Mouse (Mus musculus) skeletal muscle tissue, adult 2 months (tissue): ENCODE data around the gene Anapc13.

ENCODE experiments used
- DNase-seq: peaks from one replicate; pipeline ENCODE4 v3.0.0-alpha.2; 2012; ENCODE audit warnings: low read depth, low spot score

Anapc13 gene

DNA sequence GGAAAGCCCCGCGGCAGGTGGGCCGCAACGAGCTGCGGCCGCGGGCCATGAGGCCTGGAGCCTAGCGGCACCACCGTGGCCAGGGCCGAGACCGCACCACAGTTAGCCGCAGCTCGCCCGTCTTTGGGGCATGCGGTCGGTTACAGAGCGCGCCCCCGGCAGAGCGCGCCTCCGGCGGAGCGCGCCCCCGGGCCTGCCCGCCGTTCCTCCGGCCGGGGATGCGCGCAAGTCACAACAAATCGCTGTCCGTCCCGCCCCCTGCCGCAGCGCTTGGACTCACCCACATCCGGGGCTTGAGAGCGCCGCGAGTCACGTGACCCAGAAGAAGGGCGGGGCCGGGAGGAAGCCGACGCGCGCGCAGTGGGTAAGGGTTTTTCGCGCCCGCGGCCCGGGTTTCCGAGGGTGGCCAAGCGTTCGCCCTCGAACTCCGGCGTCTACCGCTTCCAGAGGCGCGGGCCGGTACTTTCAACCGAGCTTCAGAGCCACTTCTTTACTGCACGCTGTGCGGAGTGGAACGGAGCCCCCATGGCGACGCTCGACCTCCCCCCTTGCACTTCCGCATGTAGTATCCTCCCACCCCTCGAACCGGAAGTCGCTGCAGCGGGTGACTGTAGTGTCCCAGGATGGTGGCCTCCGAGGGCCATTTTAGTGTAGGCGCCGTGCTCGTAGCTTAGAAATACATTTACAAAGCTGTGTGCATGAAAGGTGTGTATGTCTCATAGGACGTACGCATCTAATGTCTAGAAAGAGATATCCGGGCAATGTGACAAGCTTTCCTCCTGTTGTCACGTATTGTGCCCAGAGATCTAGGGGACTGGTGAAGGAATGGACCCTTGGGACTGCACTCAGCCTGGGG lies at the start of gene Anapc13, which contains the start of gene Cep63:
Gene Anapc13, plus strand, starts transcription at position 314 of the 856 bp plus-strand sequence.
Gene Cep63, minus strand, starts transcription at position 552 of the 856 bp plus-strand sequence.
- DNase-seq = peak; percentile 94

- no peak for DNase-seq
These were observed 48.6 kb upstream of the Anapc13 start for GRCm38 (mm10) chr9:102577480-102577879.

- no peak for DNase-seq
These were observed 44.1 kb upstream of the Anapc13 start for GRCm38 (mm10) chr9:102581921-102582469.

GRCm38 (mm10) chr9:102587347-102587746 lies 38.7 kb upstream of the Anapc13 start:
- no peak for DNase-seq

DNA sequence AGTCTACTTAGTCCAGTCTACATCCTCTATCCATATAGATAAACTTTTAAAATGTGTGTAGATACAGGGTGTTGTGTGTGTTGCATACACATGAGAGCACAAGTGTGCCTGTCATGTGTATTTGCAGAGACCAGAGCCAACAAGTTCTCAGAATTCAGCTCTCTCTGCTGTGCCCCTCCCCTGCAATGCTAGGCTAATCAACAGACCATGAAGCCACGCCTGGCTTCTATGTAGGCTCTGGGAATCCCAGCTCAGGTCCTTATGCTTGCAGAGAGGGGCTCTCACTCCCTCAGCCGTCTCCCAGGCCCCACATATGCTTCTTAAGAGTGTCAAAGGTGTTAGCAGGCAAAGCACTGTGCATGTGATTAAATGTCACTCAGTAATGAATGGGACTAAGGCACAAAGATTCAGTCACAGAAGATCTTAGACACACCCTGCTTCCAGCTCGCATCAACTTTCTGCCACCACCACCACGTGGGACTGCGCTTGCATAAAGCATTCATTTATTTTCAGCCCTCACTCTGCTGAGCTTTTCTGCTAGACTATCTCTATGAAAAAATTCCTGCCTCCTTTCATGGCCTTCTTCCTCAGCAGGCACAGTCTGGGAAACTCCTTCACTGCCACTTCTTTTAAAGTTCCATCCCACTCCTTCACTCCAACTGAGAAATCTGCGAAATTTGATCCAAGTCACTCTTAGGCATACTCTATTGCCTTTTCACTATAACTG lies 31.3 kb upstream of the Anapc13 start:
- DNase-seq = no peak

- no peak for DNase-seq
These were observed 30.2 kb upstream of the Anapc13 start for GRCm38 (mm10) chr9:102595662-102596436.

GRCm38 (mm10) chr9:102601187-102601586 lies 24.9 kb upstream of the Anapc13 start:
- DNase-seq = no peak

DNA sequence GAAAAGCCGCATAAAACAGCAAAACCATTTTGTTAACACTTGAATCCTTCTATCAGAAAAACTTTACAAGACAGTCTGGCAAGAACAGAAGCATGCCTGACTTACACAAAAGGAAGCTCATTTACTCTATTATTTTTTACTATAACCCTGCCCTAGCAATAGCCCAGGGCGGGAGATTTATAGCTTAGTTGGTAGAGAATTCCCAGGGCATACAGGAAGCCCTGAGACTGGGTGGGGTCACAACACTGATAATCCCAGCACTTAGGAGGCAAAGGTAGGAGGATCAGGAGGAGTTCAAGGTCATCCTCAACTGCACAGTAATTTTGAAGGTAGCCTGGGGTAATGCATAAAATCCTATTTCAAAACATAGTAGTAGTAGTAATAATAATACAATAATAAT lies 24.4 kb upstream of the Anapc13 start:
- no peak for DNase-seq

DNA sequence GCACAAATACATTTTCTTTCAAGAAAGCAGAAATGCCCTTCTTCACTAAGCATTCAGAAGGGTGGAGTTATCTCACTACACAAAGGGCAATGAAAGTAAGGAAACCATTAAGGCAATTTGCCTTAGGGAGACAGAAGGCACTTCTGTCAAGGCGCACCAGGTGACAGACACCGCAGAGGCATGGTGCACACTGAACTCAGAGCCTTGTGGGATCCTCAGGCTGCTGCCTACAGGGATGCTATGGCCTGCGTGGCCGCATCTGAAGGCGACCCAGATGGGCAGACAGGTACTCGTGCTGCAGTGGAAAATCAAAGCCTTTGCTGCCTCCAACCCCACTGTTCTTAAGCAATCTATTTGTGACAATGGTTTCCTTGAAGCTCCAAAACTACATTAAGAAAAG lies 20.9 kb upstream of the Anapc13 start:
- DNase-seq = no peak

GRCm38 (mm10) chr9:102607471-102607870 lies 18.6 kb upstream of the Anapc13 start:
- no peak for DNase-seq

- DNase-seq = no peak
These were observed 16.9 kb upstream of the Anapc13 start for GRCm38 (mm10) chr9:102609221-102609620.

DNA sequence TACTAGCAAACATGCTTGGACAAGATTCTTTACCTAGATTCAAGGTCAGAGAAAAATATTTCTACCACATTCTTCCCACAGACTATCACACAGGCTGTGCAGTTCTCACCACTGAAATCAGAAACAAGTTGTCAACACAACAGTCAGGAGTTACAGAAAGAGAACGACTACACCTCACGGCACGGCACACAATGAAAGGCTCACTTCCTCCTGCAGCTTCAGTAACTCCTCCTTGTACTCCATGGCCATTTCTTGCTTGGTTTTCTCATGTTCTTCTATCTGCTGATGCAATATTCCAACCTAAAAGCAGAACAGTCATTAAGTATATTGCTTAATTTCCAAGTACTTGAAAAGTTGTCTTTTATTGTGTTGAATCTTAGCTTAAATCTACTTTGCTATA lies 11.0 kb upstream of the Anapc13 start:
- no peak for DNase-seq

DNA sequence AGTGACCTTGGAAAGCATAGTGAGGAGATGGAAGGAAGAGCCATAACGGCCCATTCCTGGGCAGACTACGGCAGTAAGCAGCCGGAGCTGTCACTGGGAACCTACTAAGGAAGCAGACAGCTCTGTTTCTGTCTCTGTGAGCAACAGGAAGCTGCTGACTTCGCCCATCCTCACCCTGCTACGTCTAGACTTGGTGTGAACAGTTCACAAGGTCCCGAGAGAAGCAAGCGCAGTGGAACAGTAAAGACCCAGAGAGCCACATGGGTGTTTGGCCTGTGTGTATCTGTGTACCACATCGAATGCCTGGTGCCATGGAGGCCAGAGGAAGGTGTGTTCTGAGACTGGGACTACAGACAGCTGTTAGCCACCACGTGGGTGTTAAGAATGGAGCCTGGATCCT lies 9.8 kb upstream of the Anapc13 start:
- no peak for DNase-seq

GRCm38 (mm10) chr9:102621385-102621784 lies 4.7 kb upstream of the Anapc13 start:
- no peak for DNase-seq

- DNase-seq = no peak
These were observed 3.8 kb upstream of the Anapc13 start for GRCm38 (mm10) chr9:102622192-102622857.

- no peak for DNase-seq
These were observed 3.2 kb upstream of the Anapc13 start for GRCm38 (mm10) chr9:102622876-102623275.

- DNase-seq = no peak
These were observed 2.5 kb upstream of the Anapc13 start for GRCm38 (mm10) chr9:102623581-102623980.

- no peak for DNase-seq
These were observed 604 bp upstream of the Anapc13 start for GRCm38 (mm10) chr9:102625401-102625982.

DNA sequence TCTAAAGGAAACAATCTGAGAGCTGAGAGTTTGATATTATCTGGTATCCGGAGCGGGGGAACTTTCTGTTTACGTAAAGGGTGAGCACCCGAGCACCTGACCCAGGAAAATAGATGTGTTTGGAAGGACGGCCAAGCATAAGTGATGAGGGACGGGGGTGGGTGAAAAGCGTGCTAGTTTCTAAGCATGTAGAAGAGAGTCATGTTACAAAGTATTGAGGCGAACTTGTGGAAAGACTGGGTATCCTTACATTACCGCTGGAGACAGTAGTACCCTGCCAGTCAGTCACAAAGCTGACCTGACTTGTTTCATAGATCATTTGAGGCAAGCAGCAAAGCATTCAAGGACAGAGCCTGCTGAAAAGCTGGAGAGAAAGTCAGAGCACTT lies 736 bp downstream of the Anapc13 start:
- no peak for DNase-seq

DNA sequence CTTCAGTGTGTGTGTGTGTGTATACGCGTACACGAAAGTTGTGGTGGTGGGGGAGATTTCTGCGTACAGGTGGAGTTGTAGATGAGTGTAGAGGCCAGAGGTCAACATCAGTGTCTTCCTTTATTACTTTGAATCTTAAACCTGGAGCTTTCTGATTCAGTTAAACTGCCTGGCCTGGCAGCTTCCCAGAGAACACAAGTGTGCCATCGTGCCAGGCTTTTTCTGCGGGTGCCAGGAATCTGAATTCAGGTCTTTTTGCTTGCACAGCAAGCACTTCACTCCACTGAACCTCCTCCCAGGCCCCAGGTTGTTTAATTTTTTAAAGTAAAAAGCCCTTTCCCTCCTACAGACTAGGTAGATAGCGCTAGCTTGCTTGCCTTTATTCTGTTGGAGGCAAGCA lies 1.3 kb downstream of the Anapc13 start:
- DNase-seq = no peak

GRCm38 (mm10) chr9:102629052-102629451 lies 3.0 kb downstream of the Anapc13 start:
- no peak for DNase-seq
